Mouse (Mus musculus) urinary bladder, postnatal 4 days (tissue): Measurements from ENCODE around the gene Pex14.
A peak's percentile ranks its signal among the peaks of the same experiment; 100 is the strongest.

Experiments used
- DNase-seq, 2 experiments: peaks; one replicate each; pipeline ENCODE4 v3.0.0; 2021 to 2022; ENCODE audit warnings: low spot score in 2 of 2

Gene Pex14

GRCm38 (mm10) chr4:148952328-148953222, 147.1 kb downstream of the Pex14 start:
- no peak for DNase-seq

GRCm38 (mm10) chr4:148951821-148952291, 147.8 kb downstream of the Pex14 start:
- no peak for DNase-seq

- no peak for DNase-seq
These were observed 148.6 kb downstream of the Pex14 start for GRCm38 (mm10) chr4:148950932-148951650.

- no peak for DNase-seq
These were observed 149.2 kb downstream of the Pex14 start for GRCm38 (mm10) chr4:148950487-148950886.

- peak in 1 of 2 experiments; percentile 64 for DNase-seq
These were observed 151.8 kb downstream of the Pex14 start for GRCm38 (mm10) chr4:148947833-148948388.

- DNase-seq: no peak
These were observed 153.6 kb downstream of the Pex14 start for GRCm38 (mm10) chr4:148946071-148946470.

- DNase-seq: no peak
These were observed 154.2 kb downstream of the Pex14 start for GRCm38 (mm10) chr4:148945476-148945881.

- DNase-seq: no peak
These were observed 156.6 kb downstream of the Pex14 start for GRCm38 (mm10) chr4:148943099-148943498.

GRCm38 (mm10) chr4:148941321-148941720, 158.4 kb downstream of the Pex14 start:
- DNase-seq: no peak

GRCm38 (mm10) chr4:148940674-148941211, 158.9 kb downstream of the Pex14 start:
- DNase-seq: peak in 1 of 2 experiments; percentile 68

GRCm38 (mm10) chr4:148938546-148938945, 161.1 kb downstream of the Pex14 start:
- DNase-seq: no peak

GRCm38 (mm10) chr4:148936727-148937126, 162.9 kb downstream of the Pex14 start:
- DNase-seq: no peak

- DNase-seq: no peak
These were observed 163.6 kb downstream of the Pex14 start for GRCm38 (mm10) chr4:148936111-148936510.

GRCm38 (mm10) chr4:148935211-148935610, 164.5 kb downstream of the Pex14 start:
- DNase-seq: peak in 1 of 2 experiments; percentile 62

- DNase-seq: no peak
These were observed 166.6 kb downstream of the Pex14 start for GRCm38 (mm10) chr4:148933109-148933508.

- no peak for DNase-seq
These were observed 168.9 kb downstream of the Pex14 start for GRCm38 (mm10) chr4:148930721-148931229.

GRCm38 (mm10) chr4:148928876-148929275, 170.8 kb downstream of the Pex14 start:
- no peak for DNase-seq

- no peak for DNase-seq
These were observed 171.4 kb downstream of the Pex14 start for GRCm38 (mm10) chr4:148928316-148928715.

- no peak for DNase-seq
These were observed 173.2 kb downstream of the Pex14 start for GRCm38 (mm10) chr4:148926459-148926858.

- no peak for DNase-seq
These were observed 173.9 kb downstream of the Pex14 start for GRCm38 (mm10) chr4:148925589-148926359.

- DNase-seq: no peak
These were observed 175.7 kb downstream of the Pex14 start for GRCm38 (mm10) chr4:148923976-148924375.
